Mouse (Mus musculus): ENCODE data around the gene Efcab1. TPM values are rescaled to one million over a fixed set of nuclear protein-coding genes. Genes with fewer than 3 reads are reported as not detected.

Efcab1 gene
- total RNA-seq, 2 experiments from 2014 or later = 1.1 to 1.3 TPM

DNA sequence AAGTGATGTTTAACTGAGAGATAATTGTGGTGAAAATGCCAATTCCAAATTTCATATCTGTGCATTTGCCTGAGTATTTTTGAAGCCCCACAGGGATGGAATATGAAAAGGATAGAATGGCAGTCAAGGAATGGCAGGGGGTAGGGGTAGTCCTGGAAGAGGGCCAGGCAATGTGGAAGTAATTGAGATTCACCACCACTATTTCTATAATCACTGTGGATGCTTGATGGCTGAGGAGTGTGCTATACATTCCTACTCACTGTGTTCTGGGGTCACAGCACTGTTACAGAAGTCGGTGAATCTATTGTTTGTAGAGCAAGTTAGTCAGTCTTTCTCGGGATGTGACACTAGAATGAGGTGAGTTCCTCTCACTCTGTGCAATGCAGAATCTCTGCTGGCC is 108.3 kb downstream of the Efcab1 start:
- no peak for DNase-seq

Data from adrenal gland, postnatal 36 days (tissue).